Mouse (Mus musculus) frontal cortex, postnatal 14 days (tissue): ENCODE data around the gene Defb36.

Experiments used
- DNase-seq, 2 experiments: peaks; one replicate each; pipeline ENCODE4 v3.0.0; 2022; ENCODE audit warnings: low spot score in 2 of 2

The Defb36 gene

GRCm38 (mm10) chr2:152604057-152604456, at the start of gene Defb36:
Gene Defb36 (plus strand): TSS chr2:152604327.
- DNase-seq, result no peak

GRCm38 (mm10) chr2:152556655-152557054, 47.5 kb upstream of the Defb36 start:
- DNase-seq, result no peak

GRCm38 (mm10) chr2:152569038-152569437, 35.1 kb upstream of the Defb36 start, which contains the start of gene Gm17416:
Gene Gm17416 (plus strand): TSS chr2:152569338.
- DNase-seq, result no peak

- DNase-seq, result no peak
These were observed 34.2 kb upstream of the Defb36 start for GRCm38 (mm10) chr2:152569881-152570280.

- DNase-seq, result no peak
These were observed 33.8 kb upstream of the Defb36 start for GRCm38 (mm10) chr2:152570313-152570712.

GRCm38 (mm10) chr2:152572114-152572794, 31.9 kb upstream of the Defb36 start, which contains the start of gene Defb21:
Gene Defb21 (plus strand): TSS chr2:152572744.
- no peak for DNase-seq

- DNase-seq, result no peak
These were observed 30.6 kb upstream of the Defb36 start for GRCm38 (mm10) chr2:152573484-152573883.

GRCm38 (mm10) chr2:152580107-152580506, 24.0 kb upstream of the Defb36 start, which contains the start of gene Defb19:
Gene Defb19 (minus strand): TSS chr2:152580312.
- DNase-seq, result no peak

GRCm38 (mm10) chr2:152580612-152581011, 23.5 kb upstream of the Defb36 start:
- DNase-seq, result no peak

GRCm38 (mm10) chr2:152586926-152587560, 17.1 kb upstream of the Defb36 start:
- DNase-seq, result no peak

GRCm38 (mm10) chr2:152588450-152588849, 15.7 kb upstream of the Defb36 start:
- no peak for DNase-seq

- DNase-seq, result no peak
These were observed 15.1 kb upstream of the Defb36 start for GRCm38 (mm10) chr2:152589021-152589420.

GRCm38 (mm10) chr2:152599299-152599698, 4.8 kb upstream of the Defb36 start, which contains the start of gene Defb45:
Gene Defb45 (minus strand): TSS chr2:152599399.
- DNase-seq, result no peak

GRCm38 (mm10) chr2:152600076-152600475, 4.1 kb upstream of the Defb36 start:
- no peak for DNase-seq

- DNase-seq, result no peak
These were observed 2.7 kb upstream of the Defb36 start for GRCm38 (mm10) chr2:152601275-152601960.

- DNase-seq, result no peak
These were observed 3.6 kb downstream of the Defb36 start for GRCm38 (mm10) chr2:152607746-152608145.

GRCm38 (mm10) chr2:152608719-152609118, 4.6 kb downstream of the Defb36 start:
- no peak for DNase-seq

GRCm38 (mm10) chr2:152612193-152612592, 8.1 kb downstream of the Defb36 start:
- no peak for DNase-seq

- peak in 1 of 2 experiments; percentile 55 for DNase-seq
These were observed 11.4 kb downstream of the Defb36 start for GRCm38 (mm10) chr2:152615563-152615962.

- DNase-seq, result no peak
These were observed 12.3 kb downstream of the Defb36 start for GRCm38 (mm10) chr2:152616470-152616869.

GRCm38 (mm10) chr2:152617374-152617773, 13.2 kb downstream of the Defb36 start:
- DNase-seq, result no peak

- no peak for DNase-seq
These were observed 16.4 kb downstream of the Defb36 start for GRCm38 (mm10) chr2:152620367-152621134.
